Mouse (Mus musculus): ENCODE measurements around the gene Cxcl3.

DNA sequence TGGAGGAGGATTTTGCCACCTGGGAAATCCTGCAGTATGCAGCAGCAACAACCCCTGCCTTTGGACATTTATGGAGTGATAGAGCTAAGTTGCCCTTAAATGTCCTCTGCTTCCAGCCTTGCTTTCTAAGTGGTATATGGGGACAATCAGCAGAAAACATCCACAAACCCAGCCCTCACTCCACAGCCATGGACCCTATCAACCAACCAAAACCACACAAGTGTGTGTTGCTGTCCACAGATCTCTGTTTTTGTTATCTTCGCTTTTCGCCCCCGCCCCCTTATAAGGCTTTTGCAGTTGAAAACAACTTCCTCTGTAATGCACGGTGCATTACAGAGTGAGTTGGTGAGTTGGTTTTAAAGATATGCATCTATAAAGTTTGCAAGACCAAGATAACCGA lies 10.3 kb upstream of the Cxcl3 start:
- TF ChIP-seq POLR2A (IDR thresholded peaks at IDR 0.05; ENCODE audit: extremely low read depth, insufficient read depth, low read length) = no peak
- no peak for TF ChIP-seq CTCF (IDR thresholded peaks at IDR 0.05; ENCODE audit: low read depth, low read length)
